Mouse (Mus musculus): ENCODE measurements around the gene Selenom.

The Selenom gene

DNA sequence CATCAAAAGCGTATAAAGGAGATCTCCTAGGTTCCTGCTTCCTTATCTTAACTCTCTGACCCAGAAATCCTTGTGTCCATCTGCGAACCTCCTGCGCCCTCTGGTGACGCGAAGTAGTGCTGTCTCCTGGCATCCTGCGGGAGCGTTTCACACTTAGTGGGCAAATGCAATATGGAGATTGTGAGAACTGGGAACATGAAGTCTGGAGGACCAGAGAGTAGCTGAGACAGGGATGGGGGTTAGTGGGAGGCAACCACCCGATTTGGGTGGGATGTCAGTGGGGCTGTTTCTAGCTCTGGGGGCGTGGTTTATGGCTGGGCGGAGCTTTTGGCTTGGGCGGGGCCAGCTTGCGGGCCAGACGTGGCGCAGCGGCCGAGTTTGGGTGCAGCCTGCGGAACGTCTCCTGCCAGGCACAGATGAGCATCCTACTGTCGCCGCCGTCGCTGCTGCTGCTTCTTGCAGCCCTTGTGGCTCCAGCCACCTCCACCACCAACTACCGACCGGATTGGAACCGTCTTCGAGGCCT, at the start of gene Selenom:
Gene Selenom, plus strand, starts transcription at position 156 of the 526 bp plus-strand sequence.
- peak; percentile 66 for DNase-seq (ENCODE audit: low spot score)

GRCm38 (mm10) chr11:3471448-3471850, 43.0 kb upstream of the Selenom start:
- no peak for DNase-seq (ENCODE audit: low spot score)

GRCm38 (mm10) chr11:3472484-3472883, 42.0 kb upstream of the Selenom start:
- peak; percentile 46 for DNase-seq (ENCODE audit: low spot score)

GRCm38 (mm10) chr11:3474480-3475115, 39.9 kb upstream of the Selenom start:
- DNase-seq (ENCODE audit: low spot score) = no peak

DNA sequence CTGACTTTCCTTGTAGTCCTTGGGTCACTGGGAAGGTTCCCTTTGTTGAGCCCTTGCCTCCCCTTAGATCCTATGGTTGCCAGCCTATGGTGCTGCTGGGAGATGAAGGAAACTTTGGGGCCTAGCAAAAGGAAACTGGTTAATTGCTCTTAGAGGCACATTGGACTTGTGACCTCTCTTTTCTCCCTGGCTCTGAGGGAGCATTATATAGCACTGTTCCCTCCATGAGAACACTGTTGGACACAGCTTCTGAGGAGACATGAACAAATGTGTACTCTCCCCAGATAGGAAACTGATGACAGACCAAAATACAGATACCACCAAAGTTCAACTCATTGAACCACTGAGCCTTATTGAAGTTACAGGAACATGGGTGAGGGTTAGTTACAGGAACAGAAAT, 39.0 kb upstream of the Selenom start:
- no peak for DNase-seq (ENCODE audit: low spot score)

- no peak for DNase-seq (ENCODE audit: low spot score)
Observed at GRCm38 (mm10) chr11:3483980-3484642, 30.4 kb upstream of the Selenom start.

- no peak for DNase-seq (ENCODE audit: low spot score)
Observed at GRCm38 (mm10) chr11:3486349-3486748, 28.1 kb upstream of the Selenom start.

- no peak for DNase-seq (ENCODE audit: low spot score)
Observed at GRCm38 (mm10) chr11:3487952-3488570, 26.4 kb upstream of the Selenom start, which contains the start of gene Pla2g3. Gene Pla2g3, plus strand, starts transcription at chr11:3488284.

DNA sequence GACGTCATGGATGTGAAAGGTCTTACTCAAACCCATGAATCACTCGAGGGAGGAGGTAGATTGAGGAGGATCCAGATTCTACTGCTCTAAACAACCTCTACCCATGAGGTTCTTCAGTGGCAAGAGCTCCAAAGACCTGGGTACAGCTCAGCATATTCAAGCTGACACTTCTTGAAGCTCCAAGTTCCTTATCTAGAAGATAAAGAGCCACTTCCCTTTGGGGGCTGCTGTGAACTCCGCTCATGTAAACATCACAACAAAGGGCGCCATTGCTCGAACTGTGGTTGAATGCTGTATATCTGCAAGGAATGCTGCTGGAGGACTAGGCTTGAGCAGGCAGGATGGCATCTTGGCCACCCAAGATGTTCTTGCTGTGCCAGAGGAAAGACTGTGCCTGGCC, 25.4 kb upstream of the Selenom start:
- no peak for DNase-seq (ENCODE audit: low spot score)

DNA sequence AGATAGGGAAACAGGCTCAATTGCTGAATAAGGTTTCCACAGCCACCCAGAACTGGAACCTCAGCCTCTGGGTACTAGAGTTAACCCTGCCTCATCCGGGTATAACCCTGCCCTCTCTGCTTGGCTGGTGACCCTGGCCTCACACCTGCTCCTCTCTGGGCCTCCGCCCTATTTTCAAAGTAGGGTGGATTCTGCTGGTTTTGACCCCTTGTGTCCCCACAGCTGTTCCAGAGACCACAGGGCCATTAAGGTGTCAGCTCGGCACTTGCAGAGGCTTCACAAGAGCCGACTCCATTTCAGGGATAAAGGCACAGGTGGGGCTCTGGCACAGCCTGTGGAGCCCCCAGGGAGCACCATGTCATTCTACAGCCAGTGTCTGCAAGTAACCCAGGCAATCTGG, 21.7 kb upstream of the Selenom start:
- DNase-seq (ENCODE audit: low spot score) = no peak

DNA sequence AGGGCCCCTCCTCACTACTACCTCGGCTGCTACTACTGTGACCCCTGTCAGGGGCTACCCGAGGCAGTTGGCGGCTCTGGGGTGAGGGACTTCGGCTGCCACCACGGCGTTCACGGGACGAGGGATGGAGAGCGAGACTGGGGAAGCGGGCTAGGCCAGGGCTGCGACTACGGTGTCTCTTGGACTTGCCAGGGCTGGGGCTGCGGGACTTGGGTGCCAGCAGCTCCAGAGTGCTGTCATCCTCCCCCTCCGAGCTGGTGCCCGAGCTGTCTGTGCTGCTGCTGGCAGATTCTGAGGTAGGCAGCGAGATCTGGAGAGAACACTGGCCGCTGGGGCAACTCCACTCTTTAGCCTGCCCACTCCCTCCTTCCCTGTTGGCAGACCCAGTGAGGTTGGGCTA, 19.6 kb upstream of the Selenom start:
- DNase-seq (ENCODE audit: low spot score) = no peak

GRCm38 (mm10) chr11:3495496-3495895, 19.0 kb upstream of the Selenom start:
- no peak for DNase-seq (ENCODE audit: low spot score)

GRCm38 (mm10) chr11:3496756-3497155, 17.7 kb upstream of the Selenom start:
- DNase-seq (ENCODE audit: low spot score) = no peak

DNA sequence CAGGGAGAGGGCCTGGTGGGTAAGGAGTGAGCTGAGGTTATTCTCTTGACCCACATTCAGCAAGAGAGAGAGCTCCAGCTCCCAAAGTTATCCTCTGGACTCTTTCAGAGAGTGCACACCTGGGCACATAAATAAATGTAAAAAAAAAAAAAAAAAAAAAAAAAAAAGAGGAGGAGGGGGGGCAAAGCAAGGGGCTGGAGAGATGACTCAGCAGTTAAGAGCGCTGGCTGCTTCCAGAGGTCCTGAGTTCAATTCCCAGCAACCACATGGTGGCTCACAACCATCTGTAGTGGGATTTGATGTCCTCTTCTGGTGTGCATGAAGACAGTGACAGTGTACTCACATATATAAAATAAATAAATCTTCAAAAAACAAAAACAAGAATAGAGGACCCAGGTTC, 17.2 kb upstream of the Selenom start:
- DNase-seq (ENCODE audit: low spot score) = no peak

GRCm38 (mm10) chr11:3502057-3502456, 12.4 kb upstream of the Selenom start:
- no peak for DNase-seq (ENCODE audit: low spot score)

- DNase-seq (ENCODE audit: low spot score) = no peak
Observed at GRCm38 (mm10) chr11:3502459-3503072, 11.9 kb upstream of the Selenom start.

DNA sequence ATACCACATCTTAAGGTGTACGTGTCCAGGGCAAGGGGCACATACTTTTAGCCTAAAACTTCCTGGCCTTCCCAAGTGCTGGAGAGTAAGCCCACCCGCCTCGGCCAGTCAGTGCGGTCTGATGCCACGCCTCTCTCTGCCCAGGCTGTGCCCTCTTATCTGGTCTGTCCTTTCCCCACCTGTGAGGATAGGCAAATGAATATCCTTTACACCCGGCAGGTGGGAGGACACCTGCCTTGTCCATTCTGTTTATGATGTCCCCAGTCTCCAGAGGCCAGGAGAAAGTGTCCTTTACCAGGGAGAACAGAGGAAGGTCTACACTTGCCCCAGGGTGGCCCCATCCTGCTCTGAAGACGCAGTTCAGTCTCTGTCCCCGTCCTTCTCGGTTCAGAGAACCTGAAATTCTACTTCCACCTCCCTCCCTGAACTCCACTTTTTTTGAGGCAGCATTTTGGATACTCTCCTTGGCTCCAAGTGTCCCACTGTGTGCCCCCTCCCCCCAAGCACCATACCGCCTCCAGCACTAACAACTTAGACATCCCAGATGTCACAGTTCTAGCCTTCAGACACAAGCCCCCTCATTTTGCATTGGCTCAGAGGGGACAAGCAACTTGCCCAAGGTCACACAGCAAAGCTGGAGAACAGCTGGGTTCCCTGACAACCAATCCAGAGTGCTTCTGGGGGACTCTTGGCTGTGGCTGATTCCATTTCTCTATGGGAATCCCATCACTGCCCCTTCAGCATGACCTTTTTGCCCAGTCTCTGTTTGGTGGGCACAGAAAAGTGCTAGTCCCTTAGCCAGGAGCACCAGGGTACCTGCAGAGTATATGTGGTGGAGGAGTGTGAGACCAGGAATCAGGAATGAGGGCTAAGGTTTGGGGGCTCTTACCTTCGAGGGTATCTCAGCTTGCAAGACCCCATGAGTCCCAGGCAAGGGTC, 10.5 kb upstream of the Selenom start:
- no peak for DNase-seq (ENCODE audit: low spot score)

- no peak for DNase-seq (ENCODE audit: low spot score)
Observed at GRCm38 (mm10) chr11:3508226-3508625, 6.3 kb upstream of the Selenom start.

DNA sequence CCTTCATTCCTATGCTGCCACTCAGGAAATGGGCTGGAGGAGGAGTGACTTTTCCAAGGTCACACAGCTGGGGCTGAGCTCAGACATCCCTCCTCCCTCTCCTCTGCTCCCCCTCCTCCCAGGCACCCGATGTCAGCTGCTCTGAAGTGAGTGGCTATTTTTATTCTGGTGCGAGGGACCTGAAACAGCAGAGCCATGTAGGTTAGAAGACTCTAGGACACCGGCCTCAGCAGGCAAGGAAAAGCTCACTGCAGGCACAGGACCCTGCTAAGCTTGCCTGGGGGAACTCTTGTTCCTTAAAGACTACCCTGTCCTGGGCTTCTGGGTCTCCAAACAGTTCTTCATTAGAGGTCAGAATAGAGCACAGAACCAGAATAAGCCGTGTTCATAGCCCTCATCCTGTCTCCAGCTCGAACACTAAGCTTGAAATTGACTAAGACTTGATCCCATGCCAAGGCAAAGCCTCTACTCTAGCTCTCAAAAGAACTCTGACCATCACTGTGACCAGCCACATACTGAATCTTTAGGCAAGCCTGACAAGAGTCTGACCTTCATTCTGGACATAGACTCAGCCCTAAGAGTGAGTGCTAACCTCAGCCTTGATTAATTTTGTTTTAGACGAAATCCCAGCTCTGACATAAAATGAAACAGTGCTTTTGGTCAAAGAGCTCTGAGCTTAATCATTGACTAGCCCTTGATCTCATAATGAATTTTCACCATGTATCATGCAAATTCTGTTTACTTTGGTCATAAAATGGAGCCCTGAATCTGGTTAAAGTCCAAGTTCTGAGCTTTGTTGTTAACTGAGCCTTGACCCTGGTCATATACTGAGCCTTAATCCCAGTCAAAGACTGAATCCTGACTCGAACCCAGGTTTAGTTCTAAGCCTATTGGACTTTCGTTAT, 5.1 kb upstream of the Selenom start:
- DNase-seq (ENCODE audit: low spot score) = no peak

- DNase-seq (ENCODE audit: low spot score) = no peak
Observed at GRCm38 (mm10) chr11:3510321-3510720, 4.2 kb upstream of the Selenom start.

Data from spleen, adult 12 weeks (tissue).